Mouse (Mus musculus) stomach, postnatal 0 days (tissue): ENCODE data around the gene Dusp22. TPM values are rescaled to one million over a fixed set of nuclear protein-coding genes. Genes with fewer than 3 reads are reported as not detected.
A peak's percentile ranks its signal among the peaks of the same experiment; 100 is the strongest.

Experiments used
- ATAC-seq: fragments of 200-750 bp; cut with Nextera tagmentation; 2 replicates; pipeline ENCODE4 v1.8.0; 2017; ENCODE audit not compliant: low FRiP score, low TSS enrichment
- DNase-seq: peaks from one replicate; pipeline ENCODE4 v3.0.0-alpha.2; 2016; ENCODE audit warnings: low spot score
- H3K27ac ChIP-seq: fragments of 300-500 bp; sonication (generic); replicated peaks from 2 replicates; pipeline ENCODE4 v1.5.1; 2014; ENCODE audit warnings: mild to moderate bottlenecking, control low read depth
- H3K27me3 ChIP-seq: fragments of 300-500 bp; sonication (generic); 2 replicates; pipeline ENCODE4 v1.6.1; 2014; ENCODE audit warnings: low read length; ENCODE audit not compliant: control insufficient read depth, insufficient read depth
- H3K36me3 ChIP-seq: fragments of 300-500 bp; sonication (generic); 2 replicates; pipeline ENCODE4 v1.6.1; 2014; ENCODE audit warnings: low read length, mixed read lengths; ENCODE audit not compliant: control insufficient read depth, insufficient read depth
- H3K4me1 ChIP-seq: fragments of 300-500 bp; sonication (generic); replicated peaks from 2 replicates; pipeline ENCODE4 v1.6.1; 2014; ENCODE audit warnings: antibody characterized with exemption; ENCODE audit not compliant: control insufficient read depth, insufficient read depth
- H3K4me2 ChIP-seq: fragments of 300-500 bp; sonication (generic); replicated peaks from 2 replicates; pipeline ENCODE4 v1.6.1; 2014; ENCODE audit warnings: low read depth, mild to moderate bottlenecking, control low read depth, moderate library complexity
- H3K4me3 ChIP-seq: fragments of 300-500 bp; sonication (generic); 2 replicates; pipeline ENCODE4 v1.5.1; 2014; ENCODE audit warnings: low read depth, low read length, control low read depth
- H3K9ac ChIP-seq: fragments of 300-500 bp; sonication (generic); 2 replicates; pipeline ENCODE4 v1.6.1; 2014; ENCODE audit warnings: mild to moderate bottlenecking, low read length, control low read depth, mixed read lengths
- H3K9me3 ChIP-seq: fragments of 300-500 bp; sonication (generic); 2 replicates; pipeline ENCODE4 v1.6.1; 2016; ENCODE audit warnings: low read length; ENCODE audit not compliant: control insufficient read depth
- CTCF ChIP-seq: IDR thresholded peaks from 2 replicates; pipeline ENCODE4 v1.5.1; 2016; ENCODE audit warnings: antibody characterized with exemption, low read depth, mild to moderate bottlenecking, moderate library complexity
- EP300 ChIP-seq: optimal IDR thresholded peaks from 2 replicates; pipeline ENCODE3; 2016; ENCODE audit warnings: antibody characterized with exemption
- WGBS: fragments of 180-500 bp; shearing (Covaris S2); extraction: QIAGEN DNeasy Blood & Tissue Kit; methylation state at CpG from one replicate; pipeline ENCODE4 v1.1.7; 2014; 5-methylcytosine and 5-hydroxymethylcytosine counted together
- polyA plus RNA-seq: library from polyadenylated mRNA; unstranded; fragments of >200 nt; fragmentation: Nextera tagmentation; extraction: Ambion mirVana; gene quantifications from 2 replicates; pipeline ENCODE4 v1.2.1, GENCODE M21; 2015

Dusp22 gene
- polyA plus RNA-seq, 1 experiment from 2014 or later, result 49.2 TPM

DNA sequence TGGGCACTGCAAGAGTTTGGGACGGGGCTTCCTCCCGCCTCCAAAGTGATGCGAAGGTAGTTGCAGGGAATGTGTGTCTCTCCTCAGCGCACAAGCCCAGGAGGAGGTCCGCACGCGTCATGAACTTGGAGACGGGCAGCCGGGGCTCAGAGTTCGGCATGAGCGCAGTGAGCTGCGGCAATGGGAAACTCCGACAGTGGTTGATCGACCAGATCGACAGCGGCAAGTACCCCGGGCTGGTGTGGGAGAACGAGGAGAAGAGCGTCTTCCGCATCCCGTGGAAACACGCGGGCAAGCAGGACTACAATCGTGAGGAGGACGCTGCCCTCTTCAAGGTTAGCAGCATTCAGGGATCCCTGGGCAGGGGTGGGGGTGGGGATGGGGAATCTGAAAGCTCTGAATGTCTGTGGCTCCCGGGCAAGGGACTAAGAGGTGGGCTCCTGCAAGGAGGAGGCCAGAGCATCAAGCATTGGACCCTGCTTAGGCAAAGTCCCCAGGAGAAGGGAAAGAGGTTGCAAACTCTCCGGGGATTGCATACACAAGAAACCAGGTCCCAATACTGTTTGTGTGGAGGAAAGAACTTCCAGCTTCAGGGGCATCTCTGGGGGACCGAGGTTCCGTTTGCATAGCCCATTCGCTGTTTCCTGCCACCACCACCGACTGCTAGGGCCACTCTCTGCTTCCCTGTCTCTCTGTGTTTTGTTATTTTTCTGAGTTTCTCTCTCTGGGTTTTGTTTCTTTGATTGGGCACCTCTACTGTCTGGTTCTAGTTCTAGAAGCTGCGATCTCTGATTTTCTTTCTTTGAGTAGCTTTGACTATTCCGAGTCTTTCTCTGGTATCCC is 90.9 kb downstream of the Dusp22 start:
- WGBS, result 4% methylated on average over 33 of the region's 33 CpGs
- no peak for DNase-seq
- H3K27me3 ChIP-seq, result peaks cover 14% of the 10 kb centered on the region; the same call in 1 of the 2 replicates

DNA sequence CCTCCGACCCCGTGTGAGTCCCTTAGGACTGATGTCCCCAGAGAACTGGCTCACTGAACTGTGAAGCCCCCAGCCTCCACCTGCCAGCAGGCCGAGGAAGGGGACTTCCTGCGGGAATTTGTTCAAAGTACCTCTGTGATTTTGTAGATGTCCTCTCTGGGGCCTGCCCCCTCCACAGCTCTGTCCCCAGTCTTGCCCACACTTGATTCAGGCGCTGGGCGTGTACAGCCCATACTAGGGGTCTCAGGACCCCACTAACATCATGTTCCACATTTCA is 91.4 kb downstream of the Dusp22 start:
- no peak for ATAC-seq
- no peaks in the 10 kb centered on the region for H3K36me3 ChIP-seq
- no peak for DNase-seq
- no peak overlapping the region for H3K27ac ChIP-seq
- 56% methylated on average over 6 of the region's 6 CpGs for WGBS
- H3K9me3 ChIP-seq, result no peaks in the 10 kb centered on the region
- no peak overlapping the region for H3K9ac ChIP-seq
- H3K4me2 ChIP-seq, result no peak overlapping the region
- H3K4me1 ChIP-seq, result peaks cover 2% of the 10 kb centered on the region; the same call in 1 of the 2 replicates
- TF ChIP-seq EP300 (no peak), CTCF (no peak)
- no peak overlapping the region for H3K4me3 ChIP-seq
- H3K27me3 ChIP-seq, result peaks cover 14% of the 10 kb centered on the region; the same call in 1 of the 2 replicates

More for the DNA sequence above, 90.9 kb downstream of the Dusp22 start:
- TF ChIP-seq CTCF (no peak), EP300 (no peak)
- Histone ChIP-seq H3K4me2 (peak overlapping the region; percentile 51), H3K9ac (no peak overlapping the region), H3K36me3 (no peaks in the 10 kb centered on the region), H3K4me3 (peak overlapping the region; percentile 21), H3K4me1 (peaks cover 2% of the 10 kb centered on the region; the same call in 1 of the 2 replicates), H3K27ac (no peak overlapping the region), H3K9me3 (no peaks in the 10 kb centered on the region)
- no peak for ATAC-seq

DNA sequence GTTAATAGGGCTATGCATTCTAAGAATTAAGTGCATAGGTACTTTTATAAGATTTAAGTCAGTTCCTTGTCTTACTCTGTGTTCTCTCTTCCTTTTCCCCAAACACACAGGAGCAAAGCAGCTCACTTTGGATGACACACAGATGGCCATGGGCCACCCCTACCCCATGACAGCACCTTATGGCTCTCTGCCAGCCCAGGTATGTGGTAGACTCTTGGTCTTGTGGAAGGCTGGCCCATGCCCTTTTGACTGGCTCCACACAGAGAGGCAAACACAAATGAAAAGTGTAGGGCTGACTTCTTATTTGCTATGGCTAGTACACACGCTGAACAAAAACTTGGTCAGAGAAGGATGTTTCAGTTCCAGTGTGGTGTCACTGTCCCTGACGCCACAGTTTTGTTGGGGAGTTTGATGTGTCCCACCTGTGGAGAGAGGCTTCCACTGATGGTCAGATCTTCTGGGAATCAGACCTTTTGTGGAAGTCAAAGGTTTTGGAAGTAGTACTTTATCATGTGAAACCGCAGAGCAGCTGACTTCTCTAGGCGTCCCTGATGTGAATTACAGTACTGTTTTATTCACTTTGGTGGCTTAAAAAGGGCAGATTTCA is 92.9 kb downstream of the Dusp22 start:
- Histone ChIP-seq H3K9me3 (no peaks in the 10 kb centered on the region), H3K27me3 (peaks cover 14% of the 10 kb centered on the region; the same call in 1 of the 2 replicates), H3K4me3 (no peak overlapping the region), H3K4me2 (no peak overlapping the region), H3K9ac (no peak overlapping the region), H3K4me1 (peaks cover 2% of the 10 kb centered on the region; the same call in 1 of the 2 replicates), H3K27ac (no peak overlapping the region), H3K36me3 (no peaks in the 10 kb centered on the region)
- no peak for ATAC-seq
- 78% methylated on average over 4 of the region's 4 CpGs for WGBS
- TF ChIP-seq CTCF (no peak), EP300 (no peak)
- DNase-seq, result no peak

- DNase-seq (no peak), ATAC-seq (no peak)
- no peak overlapping the region for H3K4me3 ChIP-seq
- no peaks in the 10 kb centered on the region for H3K36me3 ChIP-seq
- H3K27me3 ChIP-seq, result peaks cover 13% of the 10 kb centered on the region; the same call in 1 of the 2 replicates
- no peak for TF ChIP-seq CTCF
- TF ChIP-seq EP300, result no peak
- WGBS, result 80% methylated on average over 3 of the region's 3 CpGs
- H3K4me2 ChIP-seq, result no peak overlapping the region
- no peak overlapping the region for H3K9ac ChIP-seq
- no peaks in the 10 kb centered on the region for H3K9me3 ChIP-seq
- peaks cover 2% of the 10 kb centered on the region; the same call in 1 of the 2 replicates for H3K4me1 ChIP-seq
- no peak overlapping the region for H3K27ac ChIP-seq
Measured at GRCm38 (mm10) chr13:30753441-30753840, 93.6 kb downstream of the Dusp22 start.

GRCm38 (mm10) chr13:30754066-30754465 is 94.3 kb downstream of the Dusp22 start:
- no peak overlapping the region for H3K4me2 ChIP-seq
- no peaks in the 10 kb centered on the region for H3K9me3 ChIP-seq
- no peak overlapping the region for H3K4me3 ChIP-seq
- DNase-seq (no peak), ATAC-seq (no peak)
- no peak overlapping the region for H3K27ac ChIP-seq
- H3K4me1 ChIP-seq, result peaks cover 2% of the 10 kb centered on the region; the same call in 1 of the 2 replicates
- no peak for TF ChIP-seq CTCF
- TF ChIP-seq EP300, result no peak
- peaks cover 7% of the 10 kb centered on the region; the same call in 1 of the 2 replicates for H3K27me3 ChIP-seq
- no peaks in the 10 kb centered on the region for H3K36me3 ChIP-seq
- no peak overlapping the region for H3K9ac ChIP-seq
- WGBS, result 80% methylated on average over 4 of the region's 4 CpGs
